Mouse (Mus musculus): ENCODE measurements around the gene Olfr1226.
"Not testable (repeated sequence)": the region's sequence is repeated elsewhere in the genome, so short reads cannot be mapped to it uniquely, and the experiment has no call there.

Olfr1226 gene

DNA sequence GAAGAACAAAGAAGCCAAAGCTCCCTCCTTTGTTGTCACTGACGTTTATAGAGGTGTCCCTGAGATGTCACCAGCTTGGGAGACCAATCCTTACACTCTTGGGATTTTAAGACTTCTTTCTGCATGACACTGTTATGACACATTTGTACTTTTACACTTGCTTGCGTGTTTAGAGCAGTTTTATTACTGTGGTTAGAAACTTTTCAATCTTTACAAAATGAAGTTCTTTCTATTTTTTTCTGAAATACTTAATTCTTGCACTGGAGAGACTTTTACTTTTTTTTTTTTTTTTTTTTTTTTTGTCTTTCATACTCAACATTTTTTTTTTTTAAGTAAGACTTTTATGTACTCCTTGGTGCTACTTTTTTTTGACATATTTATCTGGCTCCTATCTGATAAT, at the start of gene Olfr1226:
Gene Olfr1226, minus strand, starts transcription at position 101 of the 400 bp plus-strand sequence.
- no peak for DNase-seq

DNA sequence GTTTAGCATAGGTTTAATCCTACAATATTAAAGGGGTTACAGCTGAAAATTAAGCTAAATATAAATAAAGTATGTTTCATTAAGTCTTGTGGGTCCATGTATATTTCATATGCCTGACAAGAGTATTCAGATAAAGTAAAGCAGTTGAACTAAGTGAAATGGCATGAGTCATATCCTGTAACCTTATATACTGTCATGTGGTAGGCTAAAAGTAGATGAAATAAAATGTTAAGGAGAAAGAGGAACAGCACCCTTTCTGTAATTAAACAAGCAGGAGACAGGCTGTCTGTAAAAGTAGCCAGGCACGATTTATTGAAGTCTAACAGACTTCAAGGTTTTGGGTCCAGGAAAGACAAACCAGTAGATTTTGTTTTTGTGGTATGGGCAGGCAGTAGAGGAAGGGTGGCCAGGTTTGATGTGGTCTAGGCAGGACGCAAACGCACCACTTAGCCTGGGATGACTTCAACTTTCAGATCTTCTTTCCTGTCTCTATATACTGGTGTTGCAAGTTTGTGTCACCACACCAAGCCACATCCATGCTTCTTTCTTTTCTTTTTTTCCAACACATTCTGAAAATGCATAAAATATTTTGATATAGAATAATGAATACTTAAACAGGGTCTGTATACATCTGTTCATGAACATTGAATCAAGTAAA, 3.4 kb downstream of the Olfr1226 start:
- no peak for DNase-seq

- DNase-seq = no peak
Observed at GRCm38 (mm10) chr2:89174569-89174968, 25.3 kb downstream of the Olfr1226 start, which contains the start of gene Olfr1225. Gene Olfr1225 (minus strand): TSS chr2:89174669.

- not testable (repeated sequence) for DNase-seq
Observed at GRCm38 (mm10) chr2:89164711-89165110, 35.1 kb downstream of the Olfr1226 start.

GRCm38 (mm10) chr2:89163991-89164390, 35.9 kb downstream of the Olfr1226 start, which contains the start of gene Olfr1224-ps1:
Gene Olfr1224-ps1 (minus strand): TSS chr2:89164091.
- not testable (repeated sequence) for DNase-seq

DNA sequence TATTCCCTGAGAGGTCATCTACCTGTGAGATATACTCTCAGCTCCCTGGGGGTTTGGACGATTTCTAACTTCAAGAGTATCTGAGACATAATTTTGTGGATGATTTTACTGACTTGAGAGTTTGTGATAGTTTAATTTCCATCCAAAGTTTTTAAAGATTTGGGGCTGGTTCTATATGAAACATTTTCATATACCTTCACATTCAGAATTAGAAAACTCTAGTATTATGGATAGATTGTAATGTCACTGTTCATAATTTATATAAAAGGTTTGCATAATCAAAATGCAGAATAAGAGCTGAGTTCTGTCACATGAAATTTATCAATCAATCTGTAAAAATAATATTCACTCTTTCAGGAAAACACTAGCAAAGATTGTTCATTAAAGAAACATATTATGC, 48.4 kb downstream of the Olfr1226 start, which contains the start of gene Olfr1223:
Gene Olfr1223, minus strand, starts transcription at position 101 of the 400 bp plus-strand sequence.
- no peak for DNase-seq

Measured in kidney, postnatal 10 days (tissue).